Mouse (Mus musculus): ENCODE measurements around the gene Esrrg. TPM values are rescaled to one million over a fixed set of nuclear protein-coding genes. Genes with fewer than 3 reads are reported as not detected.

Gene Esrrg
- polyA plus RNA-seq, 1 experiment: not detected

DNA sequence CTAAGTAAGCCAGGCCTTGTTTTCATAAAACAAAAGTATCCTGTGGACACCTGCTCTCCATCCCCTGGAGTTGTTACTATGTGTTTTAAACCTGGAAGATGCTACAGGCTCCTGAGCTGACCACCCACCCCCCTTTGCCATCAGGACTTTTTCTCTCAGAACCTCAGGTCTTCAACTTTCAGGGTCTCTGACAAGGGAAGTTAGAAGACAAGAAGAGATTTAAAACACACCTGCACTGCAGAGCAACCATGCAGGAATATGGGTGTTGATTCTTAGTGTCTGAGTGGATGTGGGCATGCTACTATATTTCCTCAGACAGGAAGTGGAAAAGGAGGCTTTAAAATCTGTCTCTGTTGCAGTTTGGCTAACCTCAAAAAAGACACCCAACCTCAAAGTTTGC lies 98.6 kb downstream of the Esrrg start:
- no peak for TF ChIP-seq MYOD1 (IDR thresholded peaks at IDR 0.05; ENCODE audit: control insufficient read depth, insufficient read length, low read depth)
- no peak for TF ChIP-seq MYOG (IDR thresholded peaks at IDR 0.05; ENCODE audit: control insufficient read depth, extremely low read depth, insufficient read length)
- no peak for TF ChIP-seq USF1 (IDR thresholded peaks at IDR 0.05; ENCODE audit: low read depth)
- no peak for TF ChIP-seq MAX (IDR thresholded peaks at IDR 0.05)
- TF ChIP-seq FOSL1 (IDR thresholded peaks at IDR 0.05; ENCODE audit: insufficient read depth, low read length, poor library complexity, severe bottlenecking): no peak
- TF ChIP-seq CTCF (IDR thresholded peaks at IDR 0.05; ENCODE audit: control insufficient read depth, insufficient read depth, insufficient read length): no peak
- no peak for TF ChIP-seq CEBPB (IDR thresholded peaks at IDR 0.05; ENCODE audit: low read depth)
- Histone ChIP-seq H3K36me3 (ENCODE audit: control insufficient read depth, insufficient read depth) (no peaks in the 10 kb centered on the region), H3K79me3 (ENCODE audit: low read depth) (no peaks in the 10 kb centered on the region), H3K27me3 (ENCODE audit: control insufficient read depth, insufficient read depth, insufficient read length) (no peaks in the 10 kb centered on the region), H3K79me2 (ENCODE audit: control insufficient read depth, insufficient read depth) (no peaks in the 10 kb centered on the region), H3K4me3 (ENCODE audit: insufficient read depth, poor library complexity, severe bottlenecking) (no peak overlapping the region), H3ac (ENCODE audit: control insufficient read depth, insufficient read length, low read depth) (no peak overlapping the region)

DNA sequence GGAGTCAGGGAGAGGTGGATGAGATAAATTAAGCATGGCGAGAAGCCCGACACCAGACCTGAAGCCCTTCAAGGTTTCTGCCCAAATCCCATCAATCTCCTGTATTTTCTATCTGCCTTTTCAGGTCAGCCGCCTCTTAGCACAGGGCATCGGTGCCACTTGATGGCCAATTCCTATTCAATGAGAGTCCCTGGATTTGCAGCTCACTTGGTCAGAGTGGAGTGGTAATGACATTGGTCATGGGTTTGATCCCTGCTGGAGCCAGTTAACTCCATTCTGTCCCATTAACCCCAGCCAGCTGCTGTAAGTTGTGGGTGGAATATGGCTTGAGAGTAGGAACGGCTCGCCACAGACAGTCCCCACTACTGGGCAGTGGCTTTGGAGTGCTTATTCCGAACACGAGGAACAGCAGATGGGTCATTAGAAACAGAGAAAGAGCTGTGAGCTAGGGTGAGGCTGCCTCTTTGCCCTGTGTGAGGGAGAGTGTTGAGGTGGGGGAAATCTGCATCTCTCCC lies 101.9 kb downstream of the Esrrg start:
- no peaks in the 10 kb centered on the region for H3K79me2 ChIP-seq (ENCODE audit: control insufficient read depth, insufficient read depth)
- no peaks in the 10 kb centered on the region for H3K27me3 ChIP-seq (ENCODE audit: control insufficient read depth, insufficient read depth, insufficient read length)
- no peaks in the 10 kb centered on the region for H3K36me3 ChIP-seq (ENCODE audit: control insufficient read depth, insufficient read depth)
- TF ChIP-seq FOSL1 (IDR thresholded peaks at IDR 0.05; ENCODE audit: insufficient read depth, low read length, poor library complexity, severe bottlenecking) (no peak), USF1 (IDR thresholded peaks at IDR 0.05; ENCODE audit: low read depth) (no peak), CTCF (IDR thresholded peaks at IDR 0.05; ENCODE audit: control insufficient read depth, insufficient read depth, insufficient read length) (no peak), CEBPB (IDR thresholded peaks at IDR 0.05; ENCODE audit: low read depth) (no peak), MAX (IDR thresholded peaks at IDR 0.05) (no peak), MYOD1 (IDR thresholded peaks at IDR 0.05; ENCODE audit: control insufficient read depth, insufficient read length, low read depth) (no peak), MYOG (IDR thresholded peaks at IDR 0.05; ENCODE audit: control insufficient read depth, extremely low read depth, insufficient read length) (no peak)
- no peaks in the 10 kb centered on the region for H3K79me3 ChIP-seq (ENCODE audit: low read depth)
- no peak overlapping the region for H3K4me3 ChIP-seq (ENCODE audit: insufficient read depth, poor library complexity, severe bottlenecking)
- H3ac ChIP-seq (ENCODE audit: control insufficient read depth, insufficient read length, low read depth): no peak overlapping the region

- no peak for TF ChIP-seq MYOG (IDR thresholded peaks at IDR 0.05; ENCODE audit: control insufficient read depth, extremely low read depth, insufficient read length)
- TF ChIP-seq CTCF (IDR thresholded peaks at IDR 0.05; ENCODE audit: control insufficient read depth, insufficient read depth, insufficient read length): no peak
- TF ChIP-seq FOSL1 (IDR thresholded peaks at IDR 0.05; ENCODE audit: insufficient read depth, low read length, poor library complexity, severe bottlenecking): no peak
- no peak for TF ChIP-seq MAX (IDR thresholded peaks at IDR 0.05)
- TF ChIP-seq CEBPB (IDR thresholded peaks at IDR 0.05; ENCODE audit: low read depth): no peak
- no peak for TF ChIP-seq USF1 (IDR thresholded peaks at IDR 0.05; ENCODE audit: low read depth)
- no peak for TF ChIP-seq MYOD1 (IDR thresholded peaks at IDR 0.05; ENCODE audit: control insufficient read depth, insufficient read length, low read depth)
- no peaks in the 10 kb centered on the region for H3K79me2 ChIP-seq (ENCODE audit: control insufficient read depth, insufficient read depth)
- H3K27me3 ChIP-seq (ENCODE audit: control insufficient read depth, insufficient read depth, insufficient read length): no peaks in the 10 kb centered on the region
- no peak overlapping the region for H3K4me3 ChIP-seq (ENCODE audit: insufficient read depth, poor library complexity, severe bottlenecking)
- H3ac ChIP-seq (ENCODE audit: control insufficient read depth, insufficient read length, low read depth): no peak overlapping the region
- no peaks in the 10 kb centered on the region for H3K36me3 ChIP-seq (ENCODE audit: control insufficient read depth, insufficient read depth)
- no peaks in the 10 kb centered on the region for H3K79me3 ChIP-seq (ENCODE audit: low read depth)
These were observed 112.4 kb downstream of the Esrrg start for GRCm38 (mm10) chr1:187721035-187721434.

- Histone ChIP-seq H3K79me2 (ENCODE audit: control insufficient read depth, insufficient read depth) (no peaks in the 10 kb centered on the region), H3K4me3 (ENCODE audit: insufficient read depth, poor library complexity, severe bottlenecking) (no peak overlapping the region), H3ac (ENCODE audit: control insufficient read depth, insufficient read length, low read depth) (no peak overlapping the region), H3K79me3 (ENCODE audit: low read depth) (no peaks in the 10 kb centered on the region), H3K27me3 (ENCODE audit: control insufficient read depth, insufficient read depth, insufficient read length) (no peaks in the 10 kb centered on the region), H3K36me3 (ENCODE audit: control insufficient read depth, insufficient read depth) (no peaks in the 10 kb centered on the region)
- TF ChIP-seq CTCF (IDR thresholded peaks at IDR 0.05; ENCODE audit: control insufficient read depth, insufficient read depth, insufficient read length): no peak
- no peak for TF ChIP-seq MAX (IDR thresholded peaks at IDR 0.05)
- no peak for TF ChIP-seq CEBPB (IDR thresholded peaks at IDR 0.05; ENCODE audit: low read depth)
- TF ChIP-seq MYOD1 (IDR thresholded peaks at IDR 0.05; ENCODE audit: control insufficient read depth, insufficient read length, low read depth): no peak
- no peak for TF ChIP-seq USF1 (IDR thresholded peaks at IDR 0.05; ENCODE audit: low read depth)
- TF ChIP-seq MYOG (IDR thresholded peaks at IDR 0.05; ENCODE audit: control insufficient read depth, extremely low read depth, insufficient read length): no peak
- TF ChIP-seq FOSL1 (IDR thresholded peaks at IDR 0.05; ENCODE audit: insufficient read depth, low read length, poor library complexity, severe bottlenecking): no peak
These were observed 113.4 kb downstream of the Esrrg start for GRCm38 (mm10) chr1:187722016-187722415.

GRCm38 (mm10) chr1:187724651-187725050 lies 116.1 kb downstream of the Esrrg start:
- H3K79me3 ChIP-seq (ENCODE audit: low read depth): no peaks in the 10 kb centered on the region
- no peaks in the 10 kb centered on the region for H3K27me3 ChIP-seq (ENCODE audit: control insufficient read depth, insufficient read depth, insufficient read length)
- no peak overlapping the region for H3K4me3 ChIP-seq (ENCODE audit: insufficient read depth, poor library complexity, severe bottlenecking)
- no peaks in the 10 kb centered on the region for H3K36me3 ChIP-seq (ENCODE audit: control insufficient read depth, insufficient read depth)
- no peaks in the 10 kb centered on the region for H3K79me2 ChIP-seq (ENCODE audit: control insufficient read depth, insufficient read depth)
- TF ChIP-seq USF1 (IDR thresholded peaks at IDR 0.05; ENCODE audit: low read depth) (no peak), CTCF (IDR thresholded peaks at IDR 0.05; ENCODE audit: control insufficient read depth, insufficient read depth, insufficient read length) (no peak), MYOG (IDR thresholded peaks at IDR 0.05; ENCODE audit: control insufficient read depth, extremely low read depth, insufficient read length) (no peak), MAX (IDR thresholded peaks at IDR 0.05) (no peak), CEBPB (IDR thresholded peaks at IDR 0.05; ENCODE audit: low read depth) (no peak), MYOD1 (IDR thresholded peaks at IDR 0.05; ENCODE audit: control insufficient read depth, insufficient read length, low read depth) (no peak), FOSL1 (IDR thresholded peaks at IDR 0.05; ENCODE audit: insufficient read depth, low read length, poor library complexity, severe bottlenecking) (no peak)
- H3ac ChIP-seq (ENCODE audit: control insufficient read depth, insufficient read length, low read depth): no peak overlapping the region

Measured in C2C12 (cell line).